Mouse (Mus musculus): ENCODE results near the gene Fhl3. TPM values are rescaled to one million over a fixed set of nuclear protein-coding genes. Genes with fewer than 3 reads are reported as not detected.

Gene Fhl3
- polyA plus RNA-seq, 1 experiment from 2014 or later = 1.6 TPM

DNA sequence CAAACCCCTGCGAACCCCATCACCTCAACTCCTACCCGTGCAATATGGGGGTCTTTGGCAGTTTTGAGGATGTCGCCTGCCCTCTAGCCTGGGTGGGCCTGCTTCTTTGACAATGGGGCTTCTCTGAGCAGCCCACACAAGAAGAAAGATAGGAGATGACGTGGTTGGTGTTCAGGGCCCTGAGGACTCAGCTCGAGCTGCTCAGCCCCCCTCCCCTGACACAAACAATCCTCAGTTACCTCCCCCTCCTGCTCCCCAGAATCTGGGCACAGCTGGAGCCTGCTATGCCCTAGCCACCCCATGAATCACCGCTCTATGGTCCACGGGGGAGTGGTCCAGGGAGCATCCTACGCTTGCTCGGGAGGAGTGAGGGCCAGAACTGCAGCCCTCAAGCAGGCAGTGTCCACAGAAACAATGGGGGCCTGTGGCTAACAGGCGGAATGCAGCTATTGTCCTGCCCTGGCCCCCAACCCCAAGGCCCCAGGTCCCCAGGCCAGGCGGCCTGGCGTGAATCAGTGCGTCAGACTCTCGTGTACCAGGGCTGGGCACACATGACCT is 32.9 kb upstream of the Fhl3 start:
- Histone ChIP-seq H3K4me3 (no peak overlapping the region), H3K4me2 (no peak overlapping the region; the same call in 1 of the 2 replicates), H3K9me3 (no peaks in the 10 kb centered on the region), H3K4me1 (peaks cover 36% of the 10 kb centered on the region), H3K36me3 (replicated peaks) (no peaks in the 10 kb centered on the region), H3K27me3 (replicated peaks) (peaks cover 1% of the 10 kb centered on the region; the same call in 1 of the 2 replicates), H3K27ac (no peak overlapping the region), H3K9ac (no peak overlapping the region)
- 20% methylated on average over 14 of the region's 14 CpGs for WGBS
- ATAC-seq (replicated peaks) = no peak

DNA sequence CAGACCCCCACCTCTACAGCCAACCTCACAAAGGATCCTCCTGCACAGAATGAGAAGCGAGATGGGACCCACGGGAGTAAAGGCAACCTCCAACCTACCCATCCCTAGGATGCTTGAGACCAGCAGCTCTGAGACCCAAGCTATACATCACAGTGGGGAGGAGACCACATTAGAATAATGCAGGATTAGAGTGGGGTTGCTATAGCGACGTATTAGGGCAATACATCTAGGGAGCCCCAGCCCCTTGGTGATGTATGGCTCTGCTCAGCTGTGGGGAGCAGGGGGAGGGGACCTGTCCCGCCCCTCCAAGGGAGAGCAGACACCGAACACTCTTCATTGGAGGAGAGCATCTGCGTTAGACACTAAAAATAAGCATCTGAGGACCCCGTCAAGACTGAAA is 32.4 kb upstream of the Fhl3 start:
- Histone ChIP-seq H3K4me1 (peaks cover 42% of the 10 kb centered on the region), H3K27me3 (replicated peaks) (no peaks in the 10 kb centered on the region; the same call in 1 of the 2 replicates), H3K9ac (no peak overlapping the region), H3K4me3 (no peak overlapping the region), H3K36me3 (replicated peaks) (no peaks in the 10 kb centered on the region), H3K27ac (no peak overlapping the region), H3K9me3 (no peaks in the 10 kb centered on the region), H3K4me2 (no peak overlapping the region; the same call in 1 of the 2 replicates)
- peak; percentile 41; the same call in 1 of the 2 replicates for ATAC-seq (replicated peaks)
- WGBS = 7% methylated on average over 8 of the region's 8 CpGs

GRCm38 (mm10) chr4:124670232-124670631 is 30.3 kb upstream of the Fhl3 start:
- H3K36me3 ChIP-seq (replicated peaks) = no peaks in the 10 kb centered on the region
- WGBS = 66% methylated on average over 8 of the region's 8 CpGs
- no peak for ATAC-seq (replicated peaks)

DNA sequence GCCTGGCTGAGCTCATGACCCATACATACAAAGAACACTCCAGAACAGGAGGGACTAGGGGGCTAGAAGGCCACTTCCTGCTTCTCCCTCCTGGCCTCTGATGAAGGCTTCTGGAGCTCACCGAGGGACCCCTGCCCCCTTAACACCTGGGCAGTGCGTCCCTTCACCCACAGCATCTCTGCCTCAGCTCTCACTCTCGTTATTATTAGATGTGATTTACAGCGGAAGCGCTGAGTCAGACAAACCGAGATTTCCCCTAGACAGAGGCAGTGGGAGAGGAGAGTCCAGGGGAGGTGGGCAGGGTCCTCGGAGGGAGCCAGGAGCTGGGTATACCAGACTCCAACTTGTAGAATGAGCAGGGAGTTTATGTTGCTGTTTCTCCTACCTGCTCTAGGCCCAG is 28.9 kb upstream of the Fhl3 start:
- Histone ChIP-seq H3K27me3 (replicated peaks) (no peaks in the 10 kb centered on the region), H3K4me1 (peaks cover 51% of the 10 kb centered on the region), H3K27ac (no peak overlapping the region), H3K4me3 (no peak overlapping the region), H3K36me3 (replicated peaks) (no peaks in the 10 kb centered on the region; the same call in 1 of the 2 replicates), H3K4me2 (peak overlapping the region; percentile 50), H3K9me3 (no peaks in the 10 kb centered on the region), H3K9ac (no peak overlapping the region)
- 35% methylated on average over 7 of the region's 7 CpGs for WGBS
- no peak for ATAC-seq (replicated peaks)

More at GRCm38 (mm10) chr4:124670232-124670631, 30.3 kb upstream of the Fhl3 start:
- H3K4me1 ChIP-seq = peaks cover 51% of the 10 kb centered on the region
- no peak overlapping the region for H3K4me2 ChIP-seq
- H3K9ac ChIP-seq = no peak overlapping the region
- no peaks in the 10 kb centered on the region; the same call in 1 of the 2 replicates for H3K27me3 ChIP-seq (replicated peaks)
- no peaks in the 10 kb centered on the region for H3K9me3 ChIP-seq
- H3K27ac ChIP-seq = no peak overlapping the region
- H3K4me3 ChIP-seq = no peak overlapping the region

DNA sequence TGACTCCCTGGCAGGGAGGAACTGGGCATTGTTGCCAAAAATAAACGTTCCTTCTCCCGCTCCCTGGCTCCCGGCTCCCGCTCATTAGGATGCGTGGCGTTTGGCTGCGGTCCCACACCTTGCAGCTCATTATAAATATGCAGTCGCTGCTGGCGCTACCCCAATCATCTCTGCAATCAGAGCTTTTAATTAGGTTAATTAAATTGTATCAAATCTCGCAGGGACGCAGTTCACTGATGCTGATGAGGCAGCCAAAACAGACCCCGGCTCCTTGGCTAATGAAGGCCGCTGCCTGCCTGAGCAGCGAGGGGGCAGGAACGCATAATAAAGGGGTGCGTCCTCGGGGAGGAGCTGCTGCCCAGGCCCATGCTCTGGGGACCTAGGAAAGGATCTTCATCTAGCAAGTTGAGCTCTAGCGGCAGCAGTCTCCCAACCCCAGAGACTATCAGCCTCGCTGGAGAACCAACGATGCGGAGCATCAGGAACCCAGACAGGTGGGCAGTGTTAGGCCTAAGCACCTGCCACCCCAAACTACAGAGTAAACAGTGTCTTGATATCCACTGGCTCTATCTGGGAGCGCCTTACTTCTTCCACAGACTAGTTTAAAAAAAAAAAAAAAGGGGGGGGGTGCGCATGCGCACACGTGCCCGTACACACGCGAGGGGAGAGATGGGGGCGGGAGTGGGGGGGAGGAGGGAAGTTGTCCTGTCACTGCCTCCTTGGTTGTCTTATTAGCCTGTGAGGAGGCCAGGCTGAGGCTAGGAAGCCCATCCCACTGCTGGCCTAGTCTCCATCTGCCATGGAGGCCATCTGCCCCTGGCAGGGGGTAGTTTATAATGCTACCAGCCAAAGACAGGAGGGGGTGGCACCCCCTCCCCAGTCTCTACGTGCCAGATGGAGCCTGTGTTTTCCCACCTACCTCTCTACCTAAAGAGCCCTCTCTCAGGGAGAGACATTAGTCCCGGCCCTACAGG is 27.9 kb upstream of the Fhl3 start:
- 3% methylated on average over 29 of the region's 31 CpGs for WGBS
- H3K9ac ChIP-seq = peak overlapping the region; percentile 31; the same call in 1 of the 2 replicates

DNA sequence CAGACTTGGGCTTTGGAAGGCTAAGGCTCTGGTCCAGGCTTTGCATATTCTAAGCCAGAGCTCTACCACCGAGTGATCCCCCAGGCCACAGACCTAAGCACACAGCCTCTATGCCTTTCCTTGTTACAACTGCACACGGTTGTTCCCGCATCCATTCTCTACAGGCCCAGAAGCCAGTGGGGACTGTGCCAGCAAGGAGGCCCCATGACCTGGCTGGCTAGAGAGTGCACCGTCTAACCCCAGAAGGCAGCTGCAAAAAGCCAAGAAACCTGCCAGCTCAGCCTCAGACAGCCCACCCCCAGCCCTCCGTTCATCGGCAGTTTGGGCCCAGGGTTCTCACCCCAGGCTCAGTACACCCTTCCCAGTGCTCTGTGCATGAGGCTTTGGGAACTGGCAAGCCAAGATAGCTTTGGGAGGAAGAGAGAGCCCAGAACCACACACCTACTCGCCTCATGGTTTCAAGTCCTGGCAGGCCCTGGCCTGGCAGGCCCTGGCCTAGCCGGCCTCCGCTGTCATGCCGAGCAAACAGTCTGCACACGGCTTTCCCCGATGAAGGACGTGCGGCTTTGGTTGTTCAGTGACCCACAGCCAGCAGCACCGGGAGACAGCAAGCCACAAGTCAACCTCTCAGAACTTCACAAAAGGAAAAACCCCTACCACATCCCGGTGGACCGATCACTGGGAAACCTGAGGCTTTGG is 26.0 kb upstream of the Fhl3 start:
- WGBS = 32% methylated on average over 17 of the region's 17 CpGs
- Histone ChIP-seq H3K9ac (no peak overlapping the region), H3K36me3 (replicated peaks) (peaks cover 8% of the 10 kb centered on the region; the same call in 1 of the 2 replicates), H3K4me2 (no peak overlapping the region), H3K4me3 (no peak overlapping the region), H3K4me1 (peaks cover 39% of the 10 kb centered on the region), H3K27ac (peak overlapping the region; percentile 6; the same call in 1 of the 2 replicates), H3K27me3 (replicated peaks) (no peaks in the 10 kb centered on the region), H3K9me3 (no peaks in the 10 kb centered on the region)
- ATAC-seq (replicated peaks) = peak; percentile 12; the same call in 1 of the 2 replicates

More for the DNA sequence above, 27.9 kb upstream of the Fhl3 start:
- peak overlapping the region; percentile 76 for H3K27ac ChIP-seq
- no peaks in the 10 kb centered on the region for H3K9me3 ChIP-seq
- H3K27me3 ChIP-seq (replicated peaks) = no peaks in the 10 kb centered on the region
- H3K4me3 ChIP-seq = peak overlapping the region; percentile 22
- peaks cover 1% of the 10 kb centered on the region; the same call in 1 of the 2 replicates for H3K36me3 ChIP-seq (replicated peaks)
- peak; percentile 62 for ATAC-seq (replicated peaks)
- peak overlapping the region; percentile 50 for H3K4me2 ChIP-seq
- H3K4me1 ChIP-seq = peaks cover 47% of the 10 kb centered on the region

DNA sequence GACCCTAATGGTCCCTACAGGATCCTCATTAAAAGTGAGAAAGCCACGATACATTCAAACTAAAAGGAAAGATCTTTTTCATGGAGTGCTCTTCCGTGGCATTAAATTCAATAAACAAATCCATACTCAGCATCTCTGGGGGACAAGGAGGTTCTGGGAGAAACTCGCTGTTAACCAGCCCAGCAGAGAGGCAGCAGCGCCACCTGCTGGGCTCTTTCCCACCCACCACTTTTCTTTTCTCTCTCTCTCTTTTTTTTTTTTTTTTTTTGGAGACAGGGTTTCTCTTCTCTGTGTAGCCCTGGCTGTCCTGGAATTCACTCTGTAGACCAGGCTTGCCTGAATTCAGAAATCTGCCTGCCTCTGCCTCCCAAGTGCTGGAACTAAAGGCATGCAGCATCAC is 25.5 kb upstream of the Fhl3 start:
- H3K4me2 ChIP-seq = no peak overlapping the region
- H3K27ac ChIP-seq = no peak overlapping the region
- peaks cover 39% of the 10 kb centered on the region for H3K4me1 ChIP-seq
- H3K9me3 ChIP-seq = no peaks in the 10 kb centered on the region
- H3K36me3 ChIP-seq (replicated peaks) = peaks cover 9% of the 10 kb centered on the region; the same call in 1 of the 2 replicates
- H3K4me3 ChIP-seq = no peak overlapping the region
- no peak for ATAC-seq (replicated peaks)
- WGBS = 0% methylated on average over 4 of the region's 4 CpGs
- H3K27me3 ChIP-seq (replicated peaks) = no peaks in the 10 kb centered on the region
- H3K9ac ChIP-seq = no peak overlapping the region

DNA sequence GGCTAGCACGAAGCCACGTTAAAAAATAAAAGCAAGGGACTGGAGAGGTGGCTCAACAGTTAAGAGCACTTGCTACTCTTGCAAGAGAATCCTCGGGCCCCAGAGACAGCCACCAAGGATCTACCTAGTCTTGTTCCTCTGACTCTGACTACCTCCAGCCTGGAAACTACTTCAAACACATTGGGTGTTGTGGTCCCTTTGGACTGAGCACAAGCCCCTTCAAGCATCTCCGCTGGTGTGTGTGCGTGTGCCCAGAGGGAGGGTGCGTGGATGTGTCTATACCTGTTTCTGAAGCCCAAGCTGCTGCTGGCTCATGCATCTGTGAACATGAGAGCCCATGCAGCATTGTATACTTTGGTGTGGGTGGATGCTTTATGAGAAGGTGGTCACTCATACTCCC is 24.5 kb upstream of the Fhl3 start:
- H3K9ac ChIP-seq = no peak overlapping the region
- H3K9me3 ChIP-seq = no peaks in the 10 kb centered on the region
- H3K36me3 ChIP-seq (replicated peaks) = peaks cover 19% of the 10 kb centered on the region; the same call in 1 of the 2 replicates
- no peak for ATAC-seq (replicated peaks)
- no peak overlapping the region for H3K4me2 ChIP-seq
- peaks cover 39% of the 10 kb centered on the region for H3K4me1 ChIP-seq
- WGBS = 86% methylated on average over 6 of the region's 6 CpGs
- H3K27me3 ChIP-seq (replicated peaks) = no peaks in the 10 kb centered on the region
- no peak overlapping the region for H3K4me3 ChIP-seq
- no peak overlapping the region for H3K27ac ChIP-seq

DNA sequence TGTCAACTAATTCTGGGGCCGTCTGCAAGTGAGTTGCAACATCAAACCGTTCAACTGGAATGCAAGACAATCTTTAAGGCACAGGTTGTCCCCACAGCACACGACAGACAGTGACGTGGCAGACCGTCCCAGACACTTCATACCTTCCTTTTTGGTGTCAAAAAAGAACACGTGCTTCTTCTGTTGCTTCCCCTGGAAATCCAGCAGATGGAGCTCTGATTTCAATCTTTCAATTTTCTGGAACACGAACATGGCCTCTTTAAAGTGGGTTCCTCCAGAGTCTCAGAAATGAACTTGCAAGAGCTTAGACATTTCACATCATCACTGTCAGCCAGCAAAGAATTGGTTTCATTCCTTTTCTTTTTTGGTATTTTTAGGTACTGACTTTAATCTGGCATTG is 18.2 kb upstream of the Fhl3 start:
- Histone ChIP-seq H3K27ac (no peak overlapping the region), H3K9ac (no peak overlapping the region), H3K4me2 (no peak overlapping the region), H3K4me1 (no peaks in the 10 kb centered on the region), H3K27me3 (replicated peaks) (no peaks in the 10 kb centered on the region), H3K36me3 (replicated peaks) (peaks cover 44% of the 10 kb centered on the region; the same call in 1 of the 2 replicates), H3K9me3 (no peaks in the 10 kb centered on the region), H3K4me3 (no peak overlapping the region)
- 53% methylated on average over 7 of the region's 7 CpGs for WGBS
- ATAC-seq (replicated peaks) = no peak

- Histone ChIP-seq H3K4me1 (no peaks in the 10 kb centered on the region), H3K4me2 (no peak overlapping the region), H3K36me3 (replicated peaks) (peaks cover 40% of the 10 kb centered on the region; the same call in 1 of the 2 replicates), H3K27ac (no peak overlapping the region), H3K27me3 (replicated peaks) (no peaks in the 10 kb centered on the region), H3K9ac (no peak overlapping the region), H3K4me3 (no peak overlapping the region), H3K9me3 (no peaks in the 10 kb centered on the region)
- WGBS = 96% methylated on average over 4 of the region's 4 CpGs
- no peak for ATAC-seq (replicated peaks)
Observed at GRCm38 (mm10) chr4:124683474-124683873, 17.0 kb upstream of the Fhl3 start.

GRCm38 (mm10) chr4:124685004-124685403 is 15.5 kb upstream of the Fhl3 start:
- no peaks in the 10 kb centered on the region for H3K9me3 ChIP-seq
- H3K9ac ChIP-seq = no peak overlapping the region
- no peak overlapping the region for H3K4me2 ChIP-seq
- H3K4me1 ChIP-seq = no peaks in the 10 kb centered on the region
- no peak overlapping the region for H3K4me3 ChIP-seq
- H3K36me3 ChIP-seq (replicated peaks) = peaks cover 34% of the 10 kb centered on the region; the same call in 1 of the 2 replicates
- no peaks in the 10 kb centered on the region for H3K27me3 ChIP-seq (replicated peaks)
- 84% methylated on average over 4 of the region's 4 CpGs for WGBS
- no peak for ATAC-seq (replicated peaks)
- H3K27ac ChIP-seq = no peak overlapping the region

GRCm38 (mm10) chr4:124685453-124685852 is 15.0 kb upstream of the Fhl3 start:
- H3K9me3 ChIP-seq = no peaks in the 10 kb centered on the region
- H3K27ac ChIP-seq = no peak overlapping the region
- no peak overlapping the region for H3K4me2 ChIP-seq
- H3K4me1 ChIP-seq = no peaks in the 10 kb centered on the region
- peaks cover 30% of the 10 kb centered on the region; the same call in 1 of the 2 replicates for H3K36me3 ChIP-seq (replicated peaks)
- H3K27me3 ChIP-seq (replicated peaks) = no peaks in the 10 kb centered on the region
- no peak overlapping the region for H3K4me3 ChIP-seq
- no peak overlapping the region for H3K9ac ChIP-seq
- WGBS = 92% methylated on average over 8 of the region's 8 CpGs
- no peak for ATAC-seq (replicated peaks)
